Mouse (Mus musculus): Measurements from ENCODE around the gene Ccl17. TPM values are rescaled to one million over a fixed set of nuclear protein-coding genes. Genes with fewer than 3 reads are reported as not detected.
"Not testable (repeated sequence)": the region's sequence is repeated elsewhere in the genome, so short reads cannot be mapped to it uniquely, and the experiment has no call there.

The Ccl17 gene
- total RNA-seq, 2 experiments from 2014 or later: not detected

- no peak for DNase-seq
Observed at GRCm38 (mm10) chr8:94826210-94826609, 16.0 kb downstream of the Ccl17 start.

GRCm38 (mm10) chr8:94828284-94828683 lies 18.0 kb downstream of the Ccl17 start:
- DNase-seq: no peak

- not testable (repeated sequence) for DNase-seq
Observed at GRCm38 (mm10) chr8:94833901-94834405, 23.7 kb downstream of the Ccl17 start.

GRCm38 (mm10) chr8:94835751-94836150 lies 25.5 kb downstream of the Ccl17 start:
- DNase-seq: not testable (repeated sequence)

- no peak for DNase-seq
Observed at GRCm38 (mm10) chr8:94836456-94837240, 26.4 kb downstream of the Ccl17 start.

GRCm38 (mm10) chr8:94837662-94838574 lies 27.7 kb downstream of the Ccl17 start, which contains the start of the genes Coq9 and Ciapin1:
Gene Coq9, plus strand, starts transcription at chr8:94838321.
Gene Ciapin1, minus strand, starts transcription at chr8:94838358.
- peak; percentile 93 for DNase-seq

GRCm38 (mm10) chr8:94838600-94838999 lies 28.3 kb downstream of the Ccl17 start:
- DNase-seq: peak; percentile 80

- DNase-seq: no peak
Observed at GRCm38 (mm10) chr8:94841183-94841582, 30.9 kb downstream of the Ccl17 start.

GRCm38 (mm10) chr8:94850049-94850448 lies 39.8 kb downstream of the Ccl17 start:
- DNase-seq: no peak

- not testable (repeated sequence) for DNase-seq
Observed at GRCm38 (mm10) chr8:94854761-94855160, 44.5 kb downstream of the Ccl17 start.

GRCm38 (mm10) chr8:94857011-94857345 lies 46.7 kb downstream of the Ccl17 start:
- DNase-seq: no peak

GRCm38 (mm10) chr8:94857346-94858173 lies 47.3 kb downstream of the Ccl17 start, which contains the start of gene Polr2c:
Gene Polr2c, plus strand, starts transcription at chr8:94857450.
- peak; percentile 95 for DNase-seq

- DNase-seq: peak; percentile 74
Observed at GRCm38 (mm10) chr8:94861352-94861910, 51.2 kb downstream of the Ccl17 start.

Other genes starting within 250 kb of the Ccl17 start
- gene Rspry1, start 208.5 kb upstream of the Ccl17 start, total RNA-seq (2021): 10 to 100 TPM; 12.9 to 18.6 TPM
- 10 to 100 TPM; 24.6 to 25.9 TPM for gene Fam192a, start 208.5 kb upstream of the Ccl17 start, total RNA-seq (2021)
- 10 to 100 TPM; 73.8 to 76.3 TPM for gene Arl2bp, start 143.9 kb upstream of the Ccl17 start, total RNA-seq (2021)
- 10 to 100 TPM in 1 of 2 experiments, 1 to 10 TPM in 1; 7.1 to 11.7 TPM for gene Pllp, start 114.2 kb upstream of the Ccl17 start, total RNA-seq (2021)
- not detected for gene Ccl22, start 64.9 kb upstream of the Ccl17 start, total RNA-seq (2021)
- 1 to 10 TPM; 1.2 to 2.4 TPM for gene Cx3cl1, start 38.4 kb upstream of the Ccl17 start, total RNA-seq (2021)
- gene Coq9, start 27.9 kb downstream of the Ccl17 start, total RNA-seq (2021): 100 to 1,000 TPM; 255 to 307 TPM
- 10 to 100 TPM; 32.5 to 33.1 TPM for gene Ciapin1, start 27.9 kb downstream of the Ccl17 start, total RNA-seq (2021)
- 10 to 100 TPM; 37.6 to 43.6 TPM for gene Polr2c, start 47.0 kb downstream of the Ccl17 start, total RNA-seq (2021)
- gene Dok4, start 65.9 kb downstream of the Ccl17 start, total RNA-seq (2021): 10 to 100 TPM; 11.4 TPM
- gene Ccdc102a, start 107.6 kb downstream of the Ccl17 start, total RNA-seq (2021): 10 to 100 TPM; 10.3 to 15.1 TPM
- gene Adgrg5, start 113.2 kb downstream of the Ccl17 start, total RNA-seq (2021): under 1 TPM; 0.07 to 0.09 TPM
- 10 to 100 TPM; 15.6 to 18.0 TPM for gene Adgrg1, start 164.3 kb downstream of the Ccl17 start, total RNA-seq (2021)
- gene Adgrg3, start 207.2 kb downstream of the Ccl17 start, total RNA-seq (2021): 1 to 10 TPM in 1 of 2 experiments, under 1 TPM in 1; 0.80 to 1.2 TPM
- not detected for gene Drc7, start 244.7 kb downstream of the Ccl17 start, total RNA-seq (2021)